Mouse (Mus musculus) heart, embryonic 12.5 days (tissue): ENCODE results near the gene Alb. TPM values are rescaled to one million over a fixed set of nuclear protein-coding genes. Genes with fewer than 3 reads are reported as not detected.

ENCODE experiments used
- ATAC-seq: fragments of 200-750 bp; cut with Nextera tagmentation; 2 replicates; pipeline ENCODE4 v1.8.0; 2017; ENCODE audit warnings: moderate TSS enrichment, moderate library complexity; ENCODE audit not compliant: insufficient number of reproducible peaks, low FRiP score
- H3K27ac ChIP-seq: fragments of 300-500 bp; sonication (generic); 2 replicates; pipeline ENCODE4 v1.5.1; 2016; ENCODE audit warnings: mild to moderate bottlenecking, moderate library complexity; ENCODE audit not compliant: poor library complexity, severe bottlenecking
- H3K27me3 ChIP-seq: fragments of 300-500 bp; sonication (generic); replicated peaks from 2 replicates; pipeline ENCODE4 v1.6.1; 2016; ENCODE audit warnings: mild to moderate bottlenecking, moderate library complexity
- H3K36me3 ChIP-seq: fragments of 300-500 bp; sonication (generic); 2 replicates; pipeline ENCODE4 v1.6.1; 2016; ENCODE audit warnings: mild to moderate bottlenecking, moderate library complexity
- H3K4me1 ChIP-seq: fragments of 300-500 bp; sonication (generic); replicated peaks from 2 replicates; pipeline ENCODE4 v1.6.1; 2016; ENCODE audit warnings: mild to moderate bottlenecking
- H3K4me2 ChIP-seq: fragments of 300-500 bp; sonication (generic); 2 replicates; pipeline ENCODE4 v1.6.1; 2016; ENCODE audit warnings: mild to moderate bottlenecking, moderate library complexity
- H3K4me3 ChIP-seq: fragments of 300-500 bp; sonication (generic); 2 replicates; pipeline ENCODE4 v1.5.1; 2016; ENCODE audit warnings: mild to moderate bottlenecking
- H3K9ac ChIP-seq: fragments of 300-500 bp; sonication (generic); 2 replicates; pipeline ENCODE4 v1.6.1; 2016; ENCODE audit warnings: mild to moderate bottlenecking, moderate library complexity
- H3K9me3 ChIP-seq: fragments of 300-500 bp; sonication (generic); replicated peaks from 2 replicates; pipeline ENCODE4 v1.6.1; 2016; ENCODE audit warnings: mild to moderate bottlenecking, moderate library complexity
- WGBS: fragments of 180-500 bp; shearing (Covaris S2); methylation state at CpG from one replicate; pipeline ENCODE4 v1.1.7; 2016; 5-methylcytosine and 5-hydroxymethylcytosine counted together
- polyA plus RNA-seq: library from polyadenylated mRNA; unstranded; fragments of >200 nt; fragmentation: Nextera tagmentation; extraction: Ambion mirVana; gene quantifications from 2 replicates; pipeline ENCODE4 v1.2.1, GENCODE M21; 2016

Alb gene
- polyA plus RNA-seq, 1 experiment from 2014 or later = 11.3 TPM

DNA sequence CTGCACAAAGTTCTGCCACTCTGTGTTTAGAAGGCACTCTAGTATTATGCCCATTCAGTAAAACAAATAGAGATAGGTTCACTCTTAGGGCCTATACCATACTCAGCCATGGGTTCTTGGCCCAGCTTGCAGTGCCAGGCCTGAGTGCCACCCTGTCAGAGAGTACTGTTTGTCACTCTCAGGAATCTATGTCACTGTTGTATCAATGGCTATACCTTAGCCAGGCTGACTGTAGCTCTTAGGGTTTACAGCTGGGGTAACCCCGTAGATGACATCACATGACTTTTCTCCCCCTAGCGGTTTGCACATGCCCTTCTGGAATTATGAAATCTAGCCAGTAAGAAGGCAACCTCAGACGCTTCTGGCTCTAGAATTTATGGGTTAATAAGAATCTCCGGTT, 33.6 kb downstream of the Alb start:
- Histone ChIP-seq H3K36me3 (no peaks in the 10 kb centered on the region), H3K27me3 (no peaks in the 10 kb centered on the region), H3K4me2 (no peak overlapping the region), H3K4me3 (no peak overlapping the region), H3K4me1 (0 out of 2 replicates have a peak, but pooled peaks cover 3% of the 10 kb centered on the region), H3K9ac (no peak overlapping the region), H3K27ac (no peak overlapping the region), H3K9me3 (no peaks in the 10 kb centered on the region)
- no peak for ATAC-seq
- WGBS = 84% methylated on average over 4 of the region's 4 CpGs

- 83% methylated on average over 7 of the region's 7 CpGs for WGBS
- no peaks in the 10 kb centered on the region for H3K4me1 ChIP-seq
- H3K27ac ChIP-seq = no peak overlapping the region
- no peaks in the 10 kb centered on the region for H3K36me3 ChIP-seq
- H3K4me2 ChIP-seq = no peak overlapping the region
- no peak for ATAC-seq
- no peaks in the 10 kb centered on the region for H3K9me3 ChIP-seq
- H3K9ac ChIP-seq = no peak overlapping the region
- no peaks in the 10 kb centered on the region for H3K27me3 ChIP-seq
- H3K4me3 ChIP-seq = no peak overlapping the region
These were observed 38.8 kb downstream of the Alb start for GRCm38 (mm10) chr5:90499509-90499908.

DNA sequence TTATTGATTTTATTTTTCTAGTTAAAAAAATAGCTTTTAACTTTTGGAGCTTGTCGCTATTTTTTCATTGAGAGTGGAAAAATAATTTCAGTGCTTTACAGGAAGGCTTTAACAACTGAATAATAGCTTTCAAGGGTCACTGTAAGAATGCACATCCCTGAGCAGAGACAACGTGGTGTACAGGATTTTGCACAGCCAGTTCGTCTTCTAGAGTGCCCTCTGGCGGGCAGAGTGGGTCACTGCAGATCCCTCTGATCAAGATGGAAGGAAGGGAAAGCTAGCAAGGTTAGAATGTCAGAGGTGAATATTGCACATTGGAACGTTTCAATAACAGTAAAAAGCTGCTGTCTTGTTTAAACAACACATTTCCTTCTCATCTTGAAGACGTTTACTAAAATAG, 40.0 kb downstream of the Alb start:
- H3K4me2 ChIP-seq = no peak overlapping the region
- 5% methylated on average over 6 of the region's 6 CpGs for WGBS
- ATAC-seq = no peak

DNA sequence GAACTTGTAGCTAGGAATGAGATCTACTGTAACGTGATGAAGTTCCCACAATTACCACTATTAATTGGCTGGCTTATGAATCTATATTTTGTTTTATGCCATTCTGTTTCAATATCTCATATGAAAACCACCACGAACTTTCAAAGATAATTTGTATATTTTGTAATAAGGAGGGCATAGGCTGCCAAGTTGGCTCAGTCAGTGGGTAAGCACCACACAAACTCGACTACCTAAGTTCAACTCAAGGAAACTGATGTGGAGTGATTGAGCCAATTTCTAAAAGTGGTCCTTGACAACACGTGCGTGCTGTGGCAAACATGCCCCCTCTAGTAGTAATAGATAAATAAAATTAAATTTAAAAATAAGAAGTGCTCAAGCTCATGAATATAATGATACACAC, 41.1 kb downstream of the Alb start:
- no peak overlapping the region for H3K4me2 ChIP-seq
- ATAC-seq = no peak
- no peak overlapping the region for H3K27ac ChIP-seq
- no peaks in the 10 kb centered on the region for H3K36me3 ChIP-seq
- H3K9me3 ChIP-seq = no peaks in the 10 kb centered on the region
- no peak overlapping the region for H3K9ac ChIP-seq
- H3K4me1 ChIP-seq = no peaks in the 10 kb centered on the region
- 84% methylated on average over 5 of the region's 5 CpGs for WGBS
- no peaks in the 10 kb centered on the region for H3K27me3 ChIP-seq
- H3K4me3 ChIP-seq = no peak overlapping the region

More for the DNA sequence above, 40.0 kb downstream of the Alb start:
- H3K4me1 ChIP-seq = no peaks in the 10 kb centered on the region
- H3K27me3 ChIP-seq = no peaks in the 10 kb centered on the region
- no peak overlapping the region for H3K9ac ChIP-seq
- no peak overlapping the region for H3K4me3 ChIP-seq
- H3K9me3 ChIP-seq = no peaks in the 10 kb centered on the region
- no peaks in the 10 kb centered on the region for H3K36me3 ChIP-seq
- H3K27ac ChIP-seq = no peak overlapping the region

DNA sequence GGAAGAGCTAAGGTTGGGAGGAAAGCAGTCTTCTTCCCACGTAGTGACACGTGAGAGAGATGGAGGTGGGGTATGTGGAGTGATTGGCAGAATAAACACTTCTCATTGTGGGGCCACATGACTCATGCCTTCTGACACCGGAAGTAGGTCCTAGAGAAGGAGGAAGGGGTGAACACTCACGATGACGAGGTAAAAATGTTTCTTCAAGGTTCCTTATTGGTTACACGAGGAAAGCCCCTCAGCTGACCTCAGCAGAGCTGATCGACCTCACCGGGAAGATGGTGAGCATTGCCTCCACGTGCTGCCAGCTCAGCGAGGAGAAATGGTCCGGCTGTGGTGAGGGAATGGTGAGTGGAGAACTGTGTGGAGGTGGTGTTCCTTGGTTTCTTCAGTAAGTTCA, 44.0 kb downstream of the Alb start:
- Histone ChIP-seq H3K4me3 (no peak overlapping the region), H3K4me1 (no peaks in the 10 kb centered on the region), H3K4me2 (no peak overlapping the region), H3K27ac (no peak overlapping the region), H3K27me3 (no peaks in the 10 kb centered on the region), H3K36me3 (no peaks in the 10 kb centered on the region), H3K9ac (no peak overlapping the region), H3K9me3 (no peaks in the 10 kb centered on the region)
- WGBS = 70% methylated on average over 11 of the region's 11 CpGs
- no peak for ATAC-seq

- no peak for ATAC-seq
- Histone ChIP-seq H3K9ac (no peak overlapping the region), H3K9me3 (no peaks in the 10 kb centered on the region), H3K27me3 (no peaks in the 10 kb centered on the region), H3K36me3 (no peaks in the 10 kb centered on the region), H3K4me2 (no peak overlapping the region), H3K4me3 (no peak overlapping the region), H3K27ac (no peak overlapping the region), H3K4me1 (no peaks in the 10 kb centered on the region)
- WGBS = 72% methylated on average over 2 of the region's 2 CpGs
These were observed 45.8 kb downstream of the Alb start for GRCm38 (mm10) chr5:90506507-90506906.

DNA sequence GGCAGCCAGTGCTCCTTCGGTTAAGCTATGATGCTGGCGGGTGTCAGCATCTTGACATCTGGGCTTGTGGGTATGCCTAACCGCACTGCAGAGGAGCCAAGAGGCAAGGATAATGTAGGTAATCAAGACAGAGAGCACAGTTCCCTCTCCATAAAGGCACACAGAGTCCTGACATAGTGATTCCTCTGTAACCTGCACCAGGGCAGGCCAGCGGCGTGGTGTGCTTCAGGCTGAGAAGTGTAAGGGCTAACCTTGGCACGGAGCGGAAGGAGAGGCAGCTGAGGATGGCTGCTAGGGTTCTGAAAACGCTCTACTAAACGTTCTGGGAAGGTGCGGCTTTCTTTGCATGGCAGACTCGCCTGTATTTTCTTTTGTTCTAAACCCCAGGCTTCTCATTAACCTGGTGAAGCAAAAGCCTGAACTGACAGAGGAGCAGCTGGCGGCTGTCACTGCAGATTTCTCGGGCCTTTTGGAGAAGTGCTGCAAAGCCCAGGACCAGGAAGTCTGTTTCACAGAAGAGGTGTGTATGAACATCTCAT, 46.8 kb downstream of the Alb start:
- ATAC-seq = no peak
- Histone ChIP-seq H3K27ac (no peak overlapping the region), H3K36me3 (no peaks in the 10 kb centered on the region), H3K9me3 (no peaks in the 10 kb centered on the region), H3K4me3 (no peak overlapping the region), H3K4me1 (no peaks in the 10 kb centered on the region), H3K4me2 (no peak overlapping the region), H3K9ac (no peak overlapping the region), H3K27me3 (no peaks in the 10 kb centered on the region)
- WGBS = 61% methylated on average over 13 of the region's 13 CpGs

- no peaks in the 10 kb centered on the region for H3K4me1 ChIP-seq
- no peak overlapping the region for H3K4me2 ChIP-seq
- no peak overlapping the region for H3K27ac ChIP-seq
- WGBS = 87% methylated on average over 5 of the region's 5 CpGs
- H3K4me3 ChIP-seq = no peak overlapping the region
- no peaks in the 10 kb centered on the region for H3K27me3 ChIP-seq
- no peak for ATAC-seq
- no peaks in the 10 kb centered on the region for H3K36me3 ChIP-seq
- no peak overlapping the region for H3K9ac ChIP-seq
- no peaks in the 10 kb centered on the region for H3K9me3 ChIP-seq
These were observed 49.3 kb downstream of the Alb start for GRCm38 (mm10) chr5:90509828-90510592.

- H3K4me1 ChIP-seq = no peaks in the 10 kb centered on the region
- no peaks in the 10 kb centered on the region for H3K27me3 ChIP-seq
- ATAC-seq = no peak
- no peak overlapping the region for H3K9ac ChIP-seq
- H3K27ac ChIP-seq = no peak overlapping the region
- 67% methylated on average over 6 of the region's 6 CpGs for WGBS
- no peak overlapping the region for H3K4me3 ChIP-seq
- no peaks in the 10 kb centered on the region for H3K9me3 ChIP-seq
- H3K36me3 ChIP-seq = no peaks in the 10 kb centered on the region
- no peak overlapping the region for H3K4me2 ChIP-seq
These were observed 51.7 kb downstream of the Alb start for GRCm38 (mm10) chr5:90512288-90512955.

DNA sequence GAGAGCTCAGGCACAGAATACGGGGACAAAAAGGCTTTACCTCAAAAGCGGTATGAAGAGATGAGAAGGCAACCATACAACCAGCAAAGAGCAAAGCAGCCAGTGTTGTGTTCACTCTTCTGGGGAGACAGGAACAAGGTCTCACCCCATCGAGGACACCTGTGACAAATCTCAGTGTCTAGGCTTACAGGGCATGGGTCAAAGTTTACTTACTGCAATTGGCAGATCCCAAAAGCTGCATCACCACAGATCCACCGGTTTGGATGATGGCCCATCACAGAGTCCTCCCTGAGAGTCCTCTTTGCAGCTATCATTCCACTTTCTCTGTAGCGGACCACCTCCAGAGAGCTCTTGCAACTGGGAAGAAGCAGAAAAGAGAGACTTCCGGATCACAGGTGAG, 54.9 kb downstream of the Alb start:
- H3K9ac ChIP-seq = no peak overlapping the region
- no peaks in the 10 kb centered on the region for H3K36me3 ChIP-seq
- no peak overlapping the region for H3K4me2 ChIP-seq
- no peaks in the 10 kb centered on the region for H3K4me1 ChIP-seq
- 87% methylated on average over 6 of the region's 6 CpGs for WGBS
- no peak overlapping the region for H3K27ac ChIP-seq
- ATAC-seq = no peak
- no peaks in the 10 kb centered on the region for H3K27me3 ChIP-seq
- no peak overlapping the region for H3K4me3 ChIP-seq
- H3K9me3 ChIP-seq = no peaks in the 10 kb centered on the region

GRCm38 (mm10) chr5:90518356-90519100, 57.8 kb downstream of the Alb start, which contains the start of gene Afm:
Gene Afm, plus strand, starts transcription at chr5:90518932.
- Histone ChIP-seq H3K27me3 (no peaks in the 10 kb centered on the region), H3K9ac (no peak within 1 kb of the TSS), H3K4me1 (no peaks in the 10 kb centered on the region), H3K27ac (no peak within 1 kb of the TSS), H3K4me3 (no peak within 1 kb of the TSS), H3K4me2 (no peak within 1 kb of the TSS), H3K9me3 (no peaks in the 10 kb centered on the region), H3K36me3 (no peaks in the 10 kb centered on the region)
- WGBS = 77% methylated on average over 6 of the region's 6 CpGs
- ATAC-seq = no peak
